Mouse (Mus musculus): ENCODE measurements around the gene Hdhd3.

Gene Hdhd3

GRCm38 (mm10) chr4:62475793-62476192 lies 27.5 kb downstream of the Hdhd3 start:
- peak; percentile 78 for DNase-seq (ENCODE audit: low read depth)

GRCm38 (mm10) chr4:62475131-62475530 lies 28.1 kb downstream of the Hdhd3 start:
- no peak for DNase-seq (ENCODE audit: low read depth)

GRCm38 (mm10) chr4:62472071-62472470 lies 31.2 kb downstream of the Hdhd3 start:
- no peak for DNase-seq (ENCODE audit: low read depth)

- peak; percentile 89 for DNase-seq (ENCODE audit: low read depth)
These were observed 32.6 kb downstream of the Hdhd3 start, which contains the start of gene Wdr31 for GRCm38 (mm10) chr4:62470598-62471051. Wdr31 (minus strand) TSS chr4:62470896.

- no peak for DNase-seq (ENCODE audit: low read depth)
These were observed 35.1 kb downstream of the Hdhd3 start for GRCm38 (mm10) chr4:62468158-62468557.

GRCm38 (mm10) chr4:62463124-62463523 lies 40.1 kb downstream of the Hdhd3 start:
- DNase-seq (ENCODE audit: low read depth) = no peak

- DNase-seq (ENCODE audit: low read depth) = no peak
These were observed 42.9 kb downstream of the Hdhd3 start for GRCm38 (mm10) chr4:62460348-62460747.

GRCm38 (mm10) chr4:62459081-62459480 lies 44.2 kb downstream of the Hdhd3 start:
- no peak for DNase-seq (ENCODE audit: low read depth)

- DNase-seq (ENCODE audit: low read depth) = peak; percentile 73
These were observed 48.3 kb downstream of the Hdhd3 start for GRCm38 (mm10) chr4:62454995-62455394.

Measured in naive thymus-derived CD4-positive, alpha-beta T cell, adult 2 months (primary cell).